Mouse (Mus musculus): ENCODE measurements at regions not wholly inside any gene's neighbourhood (a gene's known extent, or its start where the extent isn't known, plus 50 kb on each side); places are given as distances from the start of the nearest gene placed in this dataset.

DNA sequence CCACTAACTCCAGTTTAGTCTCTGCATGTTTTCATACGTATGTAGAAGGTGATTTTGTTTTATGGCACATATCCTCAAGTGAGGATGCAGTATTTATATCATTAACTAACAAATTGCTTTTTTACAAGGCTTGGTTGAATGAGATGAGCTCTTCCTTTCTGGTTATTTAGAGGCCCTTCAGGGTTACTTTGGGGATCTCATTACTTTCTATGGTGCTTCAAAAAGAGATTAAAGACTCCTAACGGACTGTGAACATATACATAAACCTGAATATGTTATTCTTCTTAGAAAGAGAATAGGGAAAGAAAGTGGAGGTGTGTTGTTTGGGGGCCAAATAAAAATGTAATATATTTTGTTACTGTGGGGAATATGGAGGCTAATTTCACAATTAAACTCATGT lies 918.8 kb upstream of the Celf2 start:
- DNase-seq (ENCODE audit: low spot score): no peak
- no peak overlapping the region for H3K27ac ChIP-seq (replicated peaks)
- H3K4me2 ChIP-seq (replicated peaks; ENCODE audit: low read depth): no peak overlapping the region
- H3K4me1 ChIP-seq (replicated peaks; ENCODE audit: control insufficient read depth, insufficient read depth): no peaks in the 10 kb centered on the region
- no peak for ATAC-seq (ENCODE audit: low FRiP score, low TSS enrichment)
- TF ChIP-seq EP300 (optimal IDR thresholded peaks at IDR 0.05): no peak
- TF ChIP-seq CTCF (IDR thresholded peaks at IDR 0.05; ENCODE audit: low read depth): no peak
- H3K27me3 ChIP-seq (ENCODE audit: control insufficient read depth, insufficient read depth, low read length): no peaks in the 10 kb centered on the region
- 66% methylated on average over 2 of the region's 2 CpGs for WGBS
- no peak overlapping the region for H3K4me3 ChIP-seq (ENCODE audit: low read depth, low read length)
- H3K36me3 ChIP-seq (ENCODE audit: control insufficient read depth, insufficient read depth, low read length): no peaks in the 10 kb centered on the region
- no peak overlapping the region for H3K9ac ChIP-seq (ENCODE audit: low read length)
- no peaks in the 10 kb centered on the region for H3K9me3 ChIP-seq (ENCODE audit: control insufficient read depth, low read length)

DNA sequence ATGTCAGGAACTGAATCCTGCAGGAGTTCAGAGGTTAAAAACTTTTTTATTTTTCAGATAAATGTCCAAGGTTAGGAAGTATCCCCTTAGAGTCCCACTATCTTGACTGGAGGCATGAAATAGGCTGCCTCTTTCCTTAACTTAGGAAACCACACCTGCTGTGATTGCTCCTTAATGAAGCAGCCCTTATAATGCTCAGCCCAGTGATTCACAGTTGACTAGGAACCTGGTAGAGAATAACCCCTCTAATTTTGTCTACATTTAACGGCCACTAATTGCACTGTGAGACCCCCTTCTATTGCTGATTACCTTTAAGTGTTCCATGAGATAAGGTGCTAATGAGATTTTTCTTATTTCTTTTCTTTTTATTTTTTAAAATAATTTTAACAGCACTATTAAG lies 918.4 kb upstream of the Celf2 start:
- WGBS: 91% methylated on average over 1 of the region's 1 CpGs
- TF ChIP-seq EP300 (optimal IDR thresholded peaks at IDR 0.05) (no peak), CTCF (IDR thresholded peaks at IDR 0.05; ENCODE audit: low read depth) (no peak)
- no peak overlapping the region for H3K4me3 ChIP-seq (ENCODE audit: low read depth, low read length)
- H3K27ac ChIP-seq (replicated peaks): no peak overlapping the region
- ATAC-seq (ENCODE audit: low FRiP score, low TSS enrichment) (no peak), DNase-seq (ENCODE audit: low spot score) (no peak)
- H3K9me3 ChIP-seq (ENCODE audit: control insufficient read depth, low read length): no peaks in the 10 kb centered on the region
- no peaks in the 10 kb centered on the region for H3K27me3 ChIP-seq (ENCODE audit: control insufficient read depth, insufficient read depth, low read length)
- H3K9ac ChIP-seq (ENCODE audit: low read length): no peak overlapping the region
- H3K4me1 ChIP-seq (replicated peaks; ENCODE audit: control insufficient read depth, insufficient read depth): no peaks in the 10 kb centered on the region
- no peaks in the 10 kb centered on the region for H3K36me3 ChIP-seq (ENCODE audit: control insufficient read depth, insufficient read depth, low read length)
- no peak overlapping the region for H3K4me2 ChIP-seq (replicated peaks; ENCODE audit: low read depth)

DNA sequence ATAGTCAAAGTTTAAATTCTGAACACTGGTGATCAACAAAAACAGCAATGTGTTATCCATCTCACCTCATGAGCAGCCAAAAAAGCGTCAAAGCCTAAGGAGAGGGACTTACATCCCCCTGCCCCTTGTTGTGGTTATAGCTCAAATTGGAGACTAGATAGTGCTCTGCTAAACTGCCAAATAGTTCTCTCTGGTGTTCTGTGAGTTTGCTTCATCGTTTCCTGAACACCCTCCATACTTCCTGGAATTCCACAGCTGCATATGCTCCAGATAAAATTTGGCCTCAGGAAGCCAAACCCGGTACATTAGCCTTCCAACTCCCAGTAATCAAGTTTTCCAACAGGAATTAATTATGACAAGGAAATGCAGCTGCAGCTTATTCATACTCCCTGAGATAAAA lies 906.6 kb upstream of the Celf2 start:
- Histone ChIP-seq H3K4me3 (ENCODE audit: low read depth, low read length) (no peak overlapping the region), H3K36me3 (ENCODE audit: control insufficient read depth, insufficient read depth, low read length) (no peaks in the 10 kb centered on the region), H3K9ac (ENCODE audit: low read length) (no peak overlapping the region), H3K9me3 (ENCODE audit: control insufficient read depth, low read length) (no peaks in the 10 kb centered on the region), H3K4me2 (replicated peaks; ENCODE audit: low read depth) (no peak overlapping the region), H3K27me3 (ENCODE audit: control insufficient read depth, insufficient read depth, low read length) (no peaks in the 10 kb centered on the region), H3K27ac (replicated peaks) (no peak overlapping the region), H3K4me1 (replicated peaks; ENCODE audit: control insufficient read depth, insufficient read depth) (no peaks in the 10 kb centered on the region)
- DNase-seq (ENCODE audit: low spot score) (no peak), ATAC-seq (ENCODE audit: low FRiP score, low TSS enrichment) (no peak)
- TF ChIP-seq EP300 (optimal IDR thresholded peaks at IDR 0.05): no peak
- no peak for TF ChIP-seq CTCF (IDR thresholded peaks at IDR 0.05; ENCODE audit: low read depth)
- 38% methylated on average over 3 of the region's 3 CpGs for WGBS

DNA sequence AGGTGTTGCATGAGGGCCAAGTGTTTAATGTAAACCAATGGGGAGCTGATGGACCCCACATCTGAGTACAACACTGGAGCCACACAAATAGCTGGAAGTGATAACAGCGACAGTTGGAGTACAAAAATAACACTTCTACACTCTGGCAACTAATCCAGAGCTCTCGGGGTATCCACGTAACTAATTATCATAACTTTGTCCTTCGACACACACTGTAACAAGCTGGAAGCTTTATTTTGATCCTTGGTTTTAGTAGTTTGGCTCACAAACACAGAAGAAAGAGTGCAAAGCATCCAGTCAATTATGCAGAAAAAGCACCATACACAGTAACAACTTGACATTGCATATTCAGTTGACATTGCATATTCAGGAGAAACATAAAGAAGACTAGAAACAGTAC lies 884.8 kb upstream of the Celf2 start:
- H3K4me2 ChIP-seq (replicated peaks; ENCODE audit: low read depth): no peak overlapping the region
- WGBS: 70% methylated on average over 4 of the region's 4 CpGs
- no peaks in the 10 kb centered on the region for H3K36me3 ChIP-seq (ENCODE audit: control insufficient read depth, insufficient read depth, low read length)
- no peak overlapping the region for H3K4me3 ChIP-seq (ENCODE audit: low read depth, low read length)
- ATAC-seq (ENCODE audit: low FRiP score, low TSS enrichment) (no peak), DNase-seq (ENCODE audit: low spot score) (no peak)
- no peak for TF ChIP-seq EP300 (optimal IDR thresholded peaks at IDR 0.05)
- no peak for TF ChIP-seq CTCF (IDR thresholded peaks at IDR 0.05; ENCODE audit: low read depth)
- H3K27ac ChIP-seq (replicated peaks): no peak overlapping the region
- H3K9ac ChIP-seq (ENCODE audit: low read length): no peak overlapping the region
- H3K9me3 ChIP-seq (ENCODE audit: control insufficient read depth, low read length): no peaks in the 10 kb centered on the region
- no peaks in the 10 kb centered on the region for H3K27me3 ChIP-seq (ENCODE audit: control insufficient read depth, insufficient read depth, low read length)
- H3K4me1 ChIP-seq (replicated peaks; ENCODE audit: control insufficient read depth, insufficient read depth): no peaks in the 10 kb centered on the region

DNA sequence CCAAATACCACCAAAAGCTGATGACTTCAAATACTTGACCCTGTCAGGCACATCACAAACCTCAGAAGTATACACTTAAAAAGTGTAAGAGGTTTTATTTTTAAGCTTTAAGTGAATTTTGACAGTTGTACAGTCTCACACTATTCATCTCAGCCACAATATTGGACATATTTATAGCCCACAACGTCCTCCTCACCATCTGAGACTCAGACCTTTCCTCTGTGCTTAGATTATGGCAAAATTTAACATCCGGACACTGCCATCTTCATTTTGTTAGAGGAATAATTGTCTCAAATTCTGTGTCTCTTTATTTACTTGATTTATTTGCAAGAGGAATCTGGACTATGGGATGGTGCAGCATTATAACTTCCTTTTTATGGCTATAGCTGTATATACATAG lies 880.2 kb upstream of the Celf2 start:
- Histone ChIP-seq H3K9me3 (ENCODE audit: control insufficient read depth, low read length) (no peaks in the 10 kb centered on the region), H3K36me3 (ENCODE audit: control insufficient read depth, insufficient read depth, low read length) (no peaks in the 10 kb centered on the region), H3K9ac (ENCODE audit: low read length) (no peak overlapping the region), H3K27me3 (ENCODE audit: control insufficient read depth, insufficient read depth, low read length) (no peaks in the 10 kb centered on the region), H3K4me2 (replicated peaks; ENCODE audit: low read depth) (no peak overlapping the region), H3K4me3 (ENCODE audit: low read depth, low read length) (no peak overlapping the region), H3K4me1 (replicated peaks; ENCODE audit: control insufficient read depth, insufficient read depth) (no peaks in the 10 kb centered on the region), H3K27ac (replicated peaks) (no peak overlapping the region)
- 50% methylated on average over 2 of the region's 2 CpGs for WGBS
- DNase-seq (ENCODE audit: low spot score): no peak
- no peak for ATAC-seq (ENCODE audit: low FRiP score, low TSS enrichment)
- TF ChIP-seq EP300 (optimal IDR thresholded peaks at IDR 0.05) (no peak), CTCF (IDR thresholded peaks at IDR 0.05; ENCODE audit: low read depth) (no peak)

DNA sequence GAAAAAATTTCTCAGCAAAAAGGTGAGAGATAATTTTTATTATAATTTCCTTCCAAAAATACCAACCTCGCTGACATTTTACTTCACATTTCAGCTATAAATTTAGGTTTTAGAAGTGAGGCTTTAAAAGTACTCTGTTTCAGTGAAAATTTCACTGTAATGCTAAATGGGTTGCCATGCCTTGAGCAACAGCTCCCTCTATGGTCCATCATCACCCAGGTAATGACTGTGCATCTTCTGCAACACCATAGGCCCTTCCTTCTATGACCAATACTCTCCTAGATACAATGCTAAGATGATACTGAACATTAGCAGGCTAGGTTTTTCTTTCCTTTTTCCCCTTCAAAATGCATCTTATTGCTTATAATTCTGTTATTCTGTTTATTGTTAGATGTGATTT lies 870.9 kb upstream of the Celf2 start:
- no peak for DNase-seq (ENCODE audit: low spot score)
- no peak overlapping the region for H3K27ac ChIP-seq (replicated peaks)
- peak; percentile 75 for TF ChIP-seq CTCF (IDR thresholded peaks at IDR 0.05; ENCODE audit: low read depth)
- TF ChIP-seq EP300 (optimal IDR thresholded peaks at IDR 0.05): no peak
- WGBS: 44% methylated on average over 1 of the region's 1 CpGs
- H3K27me3 ChIP-seq (ENCODE audit: control insufficient read depth, insufficient read depth, low read length): no peaks in the 10 kb centered on the region
- no peak; the same call in 1 of the 2 replicates for ATAC-seq (ENCODE audit: low FRiP score, low TSS enrichment)
- no peaks in the 10 kb centered on the region for H3K9me3 ChIP-seq (ENCODE audit: control insufficient read depth, low read length)
- H3K4me3 ChIP-seq (ENCODE audit: low read depth, low read length): no peak overlapping the region
- no peaks in the 10 kb centered on the region for H3K36me3 ChIP-seq (ENCODE audit: control insufficient read depth, insufficient read depth, low read length)
- H3K4me1 ChIP-seq (replicated peaks; ENCODE audit: control insufficient read depth, insufficient read depth): no peaks in the 10 kb centered on the region
- no peak overlapping the region for H3K4me2 ChIP-seq (replicated peaks; ENCODE audit: low read depth)
- H3K9ac ChIP-seq (ENCODE audit: low read length): no peak overlapping the region

Data from stomach, postnatal 0 days (tissue).